Mouse (Mus musculus) embryonic facial prominence, embryonic 12.5 days (tissue): ENCODE results near the gene Mob3b. TPM values are rescaled to one million over a fixed set of nuclear protein-coding genes. Genes with fewer than 3 reads are reported as not detected.

Experiments used
- ATAC-seq: fragments of 200-750 bp; cut with Nextera tagmentation; 2 replicates; pipeline ENCODE4 v1.8.0; 2017; ENCODE audit not compliant: insufficient number of reproducible peaks, insufficient read depth, low FRiP score, low TSS enrichment
- H3K27ac ChIP-seq: fragments of 300-500 bp; sonication (generic); 2 replicates; pipeline ENCODE4 v1.5.1; 2016; ENCODE audit warnings: mild to moderate bottlenecking
- H3K27me3 ChIP-seq: fragments of 300-500 bp; sonication (generic); 2 replicates; pipeline ENCODE4 v1.6.1; 2016; ENCODE audit warnings: mild to moderate bottlenecking, moderate library complexity
- H3K36me3 ChIP-seq: fragments of 300-500 bp; sonication (generic); 2 replicates; pipeline ENCODE4 v1.6.1; 2016; ENCODE audit warnings: mild to moderate bottlenecking
- H3K4me1 ChIP-seq: fragments of 300-500 bp; sonication (generic); 2 replicates; pipeline ENCODE4 v1.6.1; 2016
- H3K4me2 ChIP-seq: fragments of 300-500 bp; sonication (generic); replicated peaks from 2 replicates; pipeline ENCODE4 v1.6.1; 2016; ENCODE audit warnings: mild to moderate bottlenecking, moderate library complexity
- H3K4me3 ChIP-seq: fragments of 300-500 bp; sonication (generic); 2 replicates; pipeline ENCODE4 v1.5.1; 2016; ENCODE audit warnings: mild to moderate bottlenecking
- H3K9ac ChIP-seq: fragments of 300-500 bp; sonication (generic); 2 replicates; pipeline ENCODE4 v1.6.1; 2016; ENCODE audit warnings: mild to moderate bottlenecking, moderate library complexity
- H3K9me3 ChIP-seq: fragments of 300-500 bp; sonication (generic); 2 replicates; pipeline ENCODE4 v1.6.1; 2016; ENCODE audit warnings: mild to moderate bottlenecking, moderate library complexity
- WGBS: fragments of 180-500 bp; shearing (Covaris S2); methylation state at CpG from one replicate; pipeline ENCODE4 v1.1.7; 2016; 5-methylcytosine and 5-hydroxymethylcytosine counted together
- polyA plus RNA-seq: library from polyadenylated mRNA; unstranded; fragments of >200 nt; fragmentation: Nextera tagmentation; extraction: Ambion mirVana; gene quantifications from 2 replicates; pipeline ENCODE4 v1.2.1, GENCODE M21; 2016

Mob3b gene
- polyA plus RNA-seq, 1 experiment from 2014 or later = 16.6 TPM

- Histone ChIP-seq H3K9me3 (no peaks in the 10 kb centered on the region), H3K36me3 (no peaks in the 10 kb centered on the region), H3K27me3 (no peaks in the 10 kb centered on the region), H3K4me2 (peak overlapping the region; percentile 36), H3K4me3 (no peak overlapping the region), H3K9ac (no peak overlapping the region), H3K4me1 (peaks cover 32% of the 10 kb centered on the region), H3K27ac (peak overlapping the region; percentile 81)
- 19% methylated on average over 22 of the region's 22 CpGs for WGBS
- ATAC-seq = peak; percentile 67; the same call in 1 of the 2 replicates
Measured at GRCm38 (mm10) chr4:34992866-34993638, 164.2 kb downstream of the Mob3b start.

- Histone ChIP-seq H3K4me2 (peak overlapping the region; percentile 36), H3K36me3 (no peaks in the 10 kb centered on the region), H3K9ac (no peak overlapping the region), H3K27me3 (no peaks in the 10 kb centered on the region), H3K4me1 (peaks cover 32% of the 10 kb centered on the region), H3K4me3 (no peak overlapping the region), H3K9me3 (no peaks in the 10 kb centered on the region), H3K27ac (peak overlapping the region; percentile 72)
- WGBS = 42% methylated on average over 22 of the region's 22 CpGs
- no peak for ATAC-seq
Measured at GRCm38 (mm10) chr4:34991891-34992865, 165.1 kb downstream of the Mob3b start.

- Histone ChIP-seq H3K36me3 (no peaks in the 10 kb centered on the region), H3K9ac (no peak overlapping the region), H3K4me1 (peaks cover 32% of the 10 kb centered on the region), H3K27ac (no peak overlapping the region), H3K9me3 (no peaks in the 10 kb centered on the region), H3K4me3 (no peak overlapping the region), H3K27me3 (no peaks in the 10 kb centered on the region), H3K4me2 (no peak overlapping the region)
- WGBS = 38% methylated on average over 10 of the region's 10 CpGs
- ATAC-seq = no peak
Measured at GRCm38 (mm10) chr4:34991116-34991515, 166.2 kb downstream of the Mob3b start.

DNA sequence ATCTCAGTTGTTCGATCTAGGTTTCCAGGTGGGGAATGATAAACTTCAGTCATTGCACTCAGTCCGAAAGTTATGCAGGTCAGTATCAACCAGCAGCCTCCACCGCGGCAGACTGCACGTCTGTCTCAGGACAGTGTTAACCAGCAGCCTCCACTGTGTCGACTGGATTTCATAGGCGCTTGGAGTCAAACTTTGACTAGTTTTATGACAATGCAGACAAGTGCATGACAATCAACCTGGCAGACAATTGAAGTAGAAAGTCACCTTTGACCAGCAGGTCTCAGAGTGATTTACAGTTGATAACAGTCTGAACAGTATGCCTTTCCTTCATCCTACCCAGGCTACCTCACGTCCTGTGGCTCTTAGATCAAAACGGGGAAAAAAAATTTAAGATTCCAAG lies 166.6 kb downstream of the Mob3b start:
- H3K27me3 ChIP-seq = no peaks in the 10 kb centered on the region

GRCm38 (mm10) chr4:34987568-34987967 lies 169.7 kb downstream of the Mob3b start:
- 91% methylated on average over 4 of the region's 4 CpGs for WGBS
- Histone ChIP-seq H3K9me3 (no peaks in the 10 kb centered on the region), H3K27me3 (no peaks in the 10 kb centered on the region), H3K36me3 (no peaks in the 10 kb centered on the region), H3K4me3 (no peak overlapping the region), H3K27ac (no peak overlapping the region), H3K4me1 (peaks cover 15% of the 10 kb centered on the region), H3K9ac (no peak overlapping the region), H3K4me2 (no peak overlapping the region)
- ATAC-seq = no peak

More for the DNA sequence above, 166.6 kb downstream of the Mob3b start:
- ATAC-seq = no peak
- Histone ChIP-seq H3K9ac (no peak overlapping the region), H3K27ac (no peak overlapping the region), H3K4me3 (no peak overlapping the region), H3K4me2 (no peak overlapping the region), H3K36me3 (no peaks in the 10 kb centered on the region), H3K4me1 (peaks cover 32% of the 10 kb centered on the region), H3K9me3 (no peaks in the 10 kb centered on the region)
- 80% methylated on average over 9 of the region's 9 CpGs for WGBS

DNA sequence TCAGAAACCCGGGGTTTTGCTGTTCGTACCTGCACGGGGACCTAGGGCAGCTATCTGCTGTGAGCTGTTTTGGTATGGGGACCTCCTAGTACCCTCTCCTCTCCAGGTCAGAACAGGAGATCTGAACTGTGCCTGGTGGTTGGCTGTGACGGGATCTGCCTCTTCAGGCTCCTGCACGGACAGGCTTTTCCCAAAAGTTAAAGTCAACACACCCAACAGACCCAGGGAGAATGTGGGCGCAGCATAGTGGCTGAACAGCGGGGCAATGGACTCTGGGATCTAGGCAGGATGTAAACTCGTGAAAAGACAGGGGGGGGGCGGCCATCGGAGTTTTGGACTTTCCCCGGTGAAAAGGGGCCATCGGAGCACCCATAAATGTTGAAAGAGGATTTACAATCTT lies 170.2 kb downstream of the Mob3b start:
- H3K27ac ChIP-seq = no peak overlapping the region
- H3K27me3 ChIP-seq = no peaks in the 10 kb centered on the region
- no peak overlapping the region for H3K9ac ChIP-seq
- no peaks in the 10 kb centered on the region for H3K36me3 ChIP-seq
- 86% methylated on average over 12 of the region's 12 CpGs for WGBS
- peaks cover 10% of the 10 kb centered on the region for H3K4me1 ChIP-seq
- no peak overlapping the region for H3K4me2 ChIP-seq
- H3K4me3 ChIP-seq = no peak overlapping the region
- H3K9me3 ChIP-seq = no peaks in the 10 kb centered on the region
- ATAC-seq = peak; percentile 26; the same call in 1 of the 2 replicates

DNA sequence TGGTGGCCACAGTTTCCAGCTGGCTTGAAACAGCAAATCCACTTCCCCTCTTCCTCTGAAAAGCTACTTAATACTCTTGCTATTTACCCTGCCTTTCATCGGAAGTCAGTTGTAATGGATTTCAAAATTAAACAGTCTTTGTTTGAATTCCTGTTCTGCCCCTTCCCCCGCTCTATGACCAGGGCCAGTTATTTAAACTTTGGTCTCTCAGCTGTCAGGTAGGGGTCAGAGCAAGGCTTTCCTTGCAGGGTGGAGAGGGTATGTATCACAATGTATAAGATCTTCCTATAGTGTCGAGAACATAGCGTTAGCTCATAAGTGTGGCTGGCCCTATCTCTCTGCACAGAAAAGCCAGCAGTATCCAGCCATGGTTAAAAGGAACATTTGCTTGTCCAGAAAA lies 170.6 kb downstream of the Mob3b start:
- H3K4me2 ChIP-seq = no peak overlapping the region
- no peak overlapping the region for H3K9ac ChIP-seq
- H3K36me3 ChIP-seq = no peaks in the 10 kb centered on the region
- WGBS = 61% methylated on average over 4 of the region's 4 CpGs
- peaks cover 5% of the 10 kb centered on the region for H3K4me1 ChIP-seq
- H3K27me3 ChIP-seq = no peaks in the 10 kb centered on the region
- H3K4me3 ChIP-seq = no peak overlapping the region
- no peak overlapping the region for H3K27ac ChIP-seq
- ATAC-seq = 0 out of 2 replicates have a peak, but pooled peaks have one; percentile 50
- H3K9me3 ChIP-seq = no peaks in the 10 kb centered on the region

GRCm38 (mm10) chr4:34984377-34984776 lies 172.9 kb downstream of the Mob3b start:
- WGBS = 91% methylated on average over 4 of the region's 4 CpGs
- H3K4me2 ChIP-seq = no peak overlapping the region
- no peaks in the 10 kb centered on the region for H3K27me3 ChIP-seq
- no peaks in the 10 kb centered on the region for H3K36me3 ChIP-seq
- H3K27ac ChIP-seq = no peak overlapping the region
- no peak overlapping the region for H3K4me3 ChIP-seq
- no peak for ATAC-seq
- H3K9me3 ChIP-seq = no peaks in the 10 kb centered on the region
- no peak overlapping the region for H3K9ac ChIP-seq
- no peaks in the 10 kb centered on the region for H3K4me1 ChIP-seq

- Histone ChIP-seq H3K27me3 (no peaks in the 10 kb centered on the region), H3K9ac (no peak overlapping the region), H3K4me1 (no peaks in the 10 kb centered on the region), H3K27ac (no peak overlapping the region), H3K4me3 (no peak overlapping the region), H3K9me3 (no peaks in the 10 kb centered on the region), H3K4me2 (no peak overlapping the region), H3K36me3 (no peaks in the 10 kb centered on the region)
- 89% methylated on average over 6 of the region's 6 CpGs for WGBS
- ATAC-seq = no peak
Measured at GRCm38 (mm10) chr4:34983511-34983910, 173.8 kb downstream of the Mob3b start.

DNA sequence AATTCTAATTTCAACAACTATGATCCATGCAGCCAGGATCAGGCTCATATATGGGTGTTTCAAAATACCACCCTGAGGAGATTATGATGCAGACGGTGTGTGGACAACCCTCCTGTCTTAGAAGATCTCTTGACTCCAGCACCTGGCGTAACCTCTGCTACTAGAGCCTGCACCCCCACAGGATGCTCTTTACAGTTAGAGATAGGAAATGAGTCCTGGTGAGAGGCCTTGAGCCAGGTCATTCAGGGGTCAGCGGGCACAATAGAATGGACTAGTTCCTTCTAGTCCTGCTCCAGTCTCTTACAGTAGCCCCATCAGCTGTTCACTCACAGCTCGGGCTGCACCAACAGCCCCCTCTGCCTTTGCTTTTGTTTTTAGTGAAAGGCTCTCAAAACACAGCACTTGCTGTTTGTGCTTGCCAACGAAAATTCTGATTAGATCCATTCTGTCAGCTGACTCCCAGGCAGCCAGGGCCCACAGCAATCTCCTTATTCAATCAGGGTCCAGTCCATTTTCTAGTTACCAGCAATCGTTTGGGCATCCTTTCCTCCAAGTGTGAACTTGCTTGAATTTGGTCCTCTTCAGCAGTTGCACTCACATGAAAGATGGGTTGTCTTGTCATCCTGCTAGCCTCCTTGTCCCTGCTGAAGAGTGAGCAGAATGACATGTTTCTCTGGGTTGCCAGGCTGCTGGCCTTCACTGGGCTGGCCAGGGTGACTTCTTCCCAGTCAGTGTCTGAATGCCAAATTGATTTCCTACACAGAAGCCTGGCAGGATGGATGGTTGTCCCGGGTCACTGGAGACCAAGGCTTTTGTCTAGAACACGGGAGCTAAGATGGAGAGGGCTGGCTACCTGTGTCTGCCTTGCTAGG lies 175.7 kb downstream of the Mob3b start:
- no peak overlapping the region for H3K4me2 ChIP-seq
- no peak overlapping the region for H3K27ac ChIP-seq
- no peaks in the 10 kb centered on the region for H3K27me3 ChIP-seq
- H3K9me3 ChIP-seq = no peaks in the 10 kb centered on the region
- 74% methylated on average over 8 of the region's 8 CpGs for WGBS
- H3K4me1 ChIP-seq = no peaks in the 10 kb centered on the region
- ATAC-seq = no peak
- no peak overlapping the region for H3K9ac ChIP-seq
- no peak overlapping the region for H3K4me3 ChIP-seq
- H3K36me3 ChIP-seq = no peaks in the 10 kb centered on the region

DNA sequence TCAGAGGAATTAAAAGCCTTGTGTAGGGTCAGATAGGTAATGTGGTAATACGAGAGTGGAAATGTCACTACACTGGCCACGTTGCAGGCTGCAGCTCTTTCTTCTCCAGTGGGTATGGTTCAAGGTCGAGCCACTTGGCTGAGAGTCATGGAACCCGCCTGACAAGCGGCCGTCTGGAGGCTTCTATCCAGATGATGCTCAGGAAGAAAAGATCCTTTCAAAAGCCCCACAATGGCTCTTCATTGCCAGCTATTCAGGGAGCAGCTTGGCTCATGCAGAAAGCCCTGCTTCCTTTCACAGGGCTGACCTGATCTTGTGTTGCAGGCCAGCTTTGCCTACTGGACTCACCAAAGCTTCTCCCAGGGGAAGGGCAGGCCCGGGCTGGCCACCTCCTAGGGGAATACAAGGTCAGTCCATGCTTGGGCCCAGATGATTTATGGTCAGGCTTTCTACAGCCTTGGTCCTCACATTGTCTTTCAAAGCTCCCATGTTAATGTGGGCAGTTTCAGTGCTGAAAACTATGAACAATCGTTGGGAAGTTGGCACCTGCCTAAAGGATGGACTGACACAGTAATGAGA lies 176.7 kb downstream of the Mob3b start:
- no peak for ATAC-seq
- WGBS = 80% methylated on average over 8 of the region's 8 CpGs
- Histone ChIP-seq H3K36me3 (no peaks in the 10 kb centered on the region), H3K9me3 (no peaks in the 10 kb centered on the region), H3K4me1 (no peaks in the 10 kb centered on the region), H3K9ac (no peak overlapping the region), H3K4me3 (no peak overlapping the region), H3K4me2 (no peak overlapping the region), H3K27ac (no peak overlapping the region), H3K27me3 (no peaks in the 10 kb centered on the region)
